Mouse (Mus musculus): ENCODE measurements around the gene Oxsr1.

Gene Oxsr1

GRCm38 (mm10) chr9:119338350-119338749 lies 16.1 kb upstream of the Oxsr1 start:
- no peak for DNase-seq (ENCODE audit: low read depth in 2 of 2, low spot score in 2 of 2)

GRCm38 (mm10) chr9:119337842-119338241 lies 15.6 kb upstream of the Oxsr1 start:
- DNase-seq (ENCODE audit: low read depth in 2 of 2, low spot score in 2 of 2): no peak

DNA sequence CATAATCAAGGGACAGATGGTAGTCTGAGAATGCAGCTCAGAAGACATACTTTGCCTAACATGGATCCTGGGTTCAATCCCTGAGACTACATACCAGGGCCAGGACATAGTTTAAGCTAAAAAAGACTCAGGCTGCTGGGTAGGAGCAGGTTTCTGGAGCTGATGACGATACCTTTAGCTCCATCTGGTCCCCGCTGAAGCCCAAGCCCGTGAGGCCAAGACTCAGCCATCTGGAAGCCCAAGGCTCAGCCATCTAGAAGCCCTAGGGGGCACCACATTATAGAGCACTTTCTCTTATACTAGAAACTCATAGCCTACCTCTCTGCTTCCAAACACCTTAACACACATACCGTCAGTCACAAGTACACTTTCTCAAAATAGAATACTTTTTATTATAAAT lies 13.3 kb upstream of the Oxsr1 start:
- no peak for DNase-seq (ENCODE audit: low read depth in 2 of 2, low spot score in 2 of 2)

GRCm38 (mm10) chr9:119334834-119335233 lies 12.6 kb upstream of the Oxsr1 start:
- no peak for DNase-seq (ENCODE audit: low read depth in 2 of 2, low spot score in 2 of 2)

DNA sequence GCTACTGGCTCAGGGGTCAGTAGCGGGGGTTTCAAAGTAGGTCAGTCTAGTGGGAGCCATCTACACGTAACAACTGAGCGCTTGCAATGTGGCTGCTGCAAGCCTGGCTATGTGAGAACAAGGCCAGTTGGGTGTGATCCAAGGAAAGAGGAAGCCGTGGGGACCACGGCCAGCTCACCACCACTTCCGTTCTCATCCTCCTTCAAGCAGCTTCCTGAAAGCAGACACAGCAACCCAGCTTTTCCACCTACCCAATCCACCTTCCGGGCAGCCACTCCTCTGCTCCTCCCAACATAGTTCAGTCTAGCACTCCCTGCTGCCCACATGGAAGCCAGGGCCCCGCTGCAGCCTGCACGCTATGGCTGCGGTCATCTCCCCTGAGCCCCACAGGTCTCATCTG lies 12.1 kb upstream of the Oxsr1 start:
- no peak for DNase-seq (ENCODE audit: low read depth in 2 of 2, low spot score in 2 of 2)

- DNase-seq (ENCODE audit: low read depth in 2 of 2, low spot score in 2 of 2): no peak
These were observed 8.1 kb upstream of the Oxsr1 start for GRCm38 (mm10) chr9:119330186-119330963.

DNA sequence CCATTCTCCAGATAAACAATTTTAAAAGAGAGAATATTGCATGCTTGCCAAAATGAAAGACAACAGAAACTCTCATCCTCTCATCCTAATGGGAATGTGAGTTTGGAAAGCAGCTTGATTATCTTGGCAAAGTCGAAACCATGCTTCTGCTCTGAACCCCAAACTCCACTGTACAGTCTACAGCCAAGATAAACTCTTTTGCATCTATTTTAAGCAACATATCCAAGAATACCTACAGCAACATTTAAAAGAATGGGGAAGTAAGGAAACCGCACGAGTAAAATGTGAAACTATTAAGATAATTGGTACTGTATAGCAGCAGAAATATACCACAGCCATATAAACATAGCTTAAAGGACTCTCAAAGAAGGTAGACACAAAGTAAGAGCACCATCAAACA lies 6.3 kb upstream of the Oxsr1 start:
- DNase-seq (ENCODE audit: low read depth in 2 of 2, low spot score in 2 of 2): no peak

DNA sequence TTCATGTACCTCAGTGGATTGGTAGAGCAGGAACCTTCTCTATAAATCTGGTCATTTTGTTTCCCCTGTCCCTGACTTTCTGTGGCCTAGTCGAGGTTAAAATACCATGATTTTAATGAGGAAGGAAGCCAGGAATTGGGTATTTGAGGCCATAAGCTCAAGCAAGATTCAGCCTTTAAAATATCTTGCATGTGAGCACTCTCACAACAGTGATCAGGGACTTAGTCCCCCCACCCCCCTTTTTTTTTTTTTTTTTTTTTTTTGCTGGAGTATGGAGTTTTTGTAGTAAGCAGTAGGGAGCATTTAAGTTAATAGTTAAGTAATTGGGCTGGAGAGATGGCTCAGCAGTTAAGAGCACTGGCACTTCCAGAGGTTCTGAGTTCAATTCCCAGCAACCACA lies 1.9 kb upstream of the Oxsr1 start:
- DNase-seq (ENCODE audit: low read depth in 2 of 2, low spot score in 2 of 2): no peak

GRCm38 (mm10) chr9:119323260-119323645 lies 1.0 kb upstream of the Oxsr1 start:
- no peak for DNase-seq (ENCODE audit: low read depth in 2 of 2, low spot score in 2 of 2)

GRCm38 (mm10) chr9:119321392-119322229 lies 616 bp downstream of the Oxsr1 start:
- no peak for DNase-seq (ENCODE audit: low read depth in 2 of 2, low spot score in 2 of 2)

DNA sequence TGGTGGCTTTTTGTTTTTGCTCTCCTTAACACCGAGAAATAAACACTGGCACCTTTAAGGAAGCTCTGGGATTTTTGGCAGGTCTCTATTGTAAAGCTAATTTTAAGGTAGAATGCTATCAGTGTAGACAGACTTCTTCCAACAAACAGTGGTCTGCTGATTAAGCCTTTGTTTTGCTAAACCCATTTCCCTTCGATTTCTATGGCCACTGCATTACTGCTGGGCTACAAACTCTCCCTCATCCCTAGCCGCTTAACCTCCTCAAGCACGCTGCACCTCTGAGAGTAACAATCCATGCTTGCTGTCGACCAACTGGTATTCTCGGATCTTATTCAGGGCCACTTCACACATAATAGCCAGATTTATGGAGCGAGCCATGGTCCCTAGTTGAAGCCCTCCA lies 1.3 kb downstream of the Oxsr1 start:
- no peak for DNase-seq (ENCODE audit: low read depth in 2 of 2, low spot score in 2 of 2)

- DNase-seq (ENCODE audit: low read depth in 2 of 2, low spot score in 2 of 2): no peak
These were observed 1.8 kb downstream of the Oxsr1 start for GRCm38 (mm10) chr9:119320446-119320845.

GRCm38 (mm10) chr9:119318891-119319290 lies 3.3 kb downstream of the Oxsr1 start:
- DNase-seq (ENCODE audit: low read depth in 2 of 2, low spot score in 2 of 2): no peak

DNA sequence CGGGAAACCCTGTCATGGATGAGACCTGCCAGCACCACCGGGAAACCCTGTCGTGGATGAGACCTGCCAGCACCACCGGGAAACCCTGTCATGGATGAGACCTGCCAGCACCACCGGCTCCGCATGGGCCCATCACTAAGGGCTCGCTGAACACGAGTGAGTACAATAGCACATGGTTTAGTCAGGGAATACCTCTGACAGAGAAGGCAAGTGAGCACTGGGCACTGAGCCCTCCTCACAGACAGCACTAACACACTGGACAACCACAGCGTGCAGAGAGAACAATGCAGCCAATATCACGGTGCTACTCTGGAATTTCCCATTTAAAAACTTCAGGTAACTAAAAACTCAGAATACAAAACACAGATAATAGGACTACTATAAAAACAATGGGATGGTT lies 9.1 kb downstream of the Oxsr1 start:
- DNase-seq (ENCODE audit: low read depth in 2 of 2, low spot score in 2 of 2): no peak

DNA sequence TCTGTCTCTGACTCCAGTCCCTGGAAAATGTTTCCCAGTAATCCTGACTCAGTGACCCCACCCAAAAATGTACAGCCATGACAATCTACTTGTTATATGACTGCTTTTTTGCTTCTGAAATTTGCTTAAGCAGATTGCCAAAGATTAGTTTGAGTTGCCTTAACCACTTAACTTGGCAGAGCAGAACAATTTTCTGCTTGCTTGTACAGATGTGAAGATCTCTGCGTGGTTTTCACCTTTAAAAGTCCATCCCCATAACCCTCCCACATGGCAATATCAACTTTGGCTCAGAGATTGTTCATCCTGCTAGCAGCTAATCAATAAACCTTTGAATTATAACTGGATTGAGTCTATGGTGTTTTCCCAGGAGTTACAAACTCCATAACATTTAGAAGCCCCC lies 13.2 kb downstream of the Oxsr1 start:
- no peak for DNase-seq (ENCODE audit: low read depth in 2 of 2, low spot score in 2 of 2)

- DNase-seq (ENCODE audit: low read depth in 2 of 2, low spot score in 2 of 2): no peak
These were observed 16.4 kb downstream of the Oxsr1 start for GRCm38 (mm10) chr9:119305863-119306262.

- DNase-seq (ENCODE audit: low read depth in 2 of 2, low spot score in 2 of 2): no peak
These were observed 23.7 kb downstream of the Oxsr1 start for GRCm38 (mm10) chr9:119298563-119298962.

- no peak for DNase-seq (ENCODE audit: low read depth in 2 of 2, low spot score in 2 of 2)
These were observed 24.5 kb downstream of the Oxsr1 start for GRCm38 (mm10) chr9:119297696-119298095.

- DNase-seq (ENCODE audit: low read depth in 2 of 2, low spot score in 2 of 2): no peak
These were observed 31.4 kb downstream of the Oxsr1 start for GRCm38 (mm10) chr9:119290791-119291190.

GRCm38 (mm10) chr9:119280894-119281682 lies 41.1 kb downstream of the Oxsr1 start:
- DNase-seq (ENCODE audit: low read depth in 2 of 2, low spot score in 2 of 2): no peak

- no peak for DNase-seq (ENCODE audit: low read depth in 2 of 2, low spot score in 2 of 2)
These were observed 44.2 kb downstream of the Oxsr1 start for GRCm38 (mm10) chr9:119278031-119278430.

DNA sequence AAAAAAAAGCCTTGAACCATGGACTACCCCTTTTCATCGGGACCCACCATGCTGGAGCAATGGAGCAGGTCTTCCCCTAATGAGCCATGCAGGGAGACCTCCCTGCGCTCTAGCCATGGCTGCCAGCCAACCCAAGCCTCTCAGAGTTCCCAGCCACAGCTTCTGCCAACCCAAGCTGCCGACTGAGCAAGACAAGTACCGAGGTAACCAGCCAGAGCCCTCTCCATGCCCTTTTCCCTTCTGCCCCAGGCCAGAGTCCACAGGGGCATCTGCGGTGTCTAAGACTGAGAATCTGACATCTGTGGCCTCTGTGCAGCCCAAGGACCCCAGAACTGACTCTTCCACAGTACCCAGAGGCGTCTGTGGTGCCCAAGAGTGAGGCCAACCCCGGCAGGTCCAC lies 45.9 kb downstream of the Oxsr1 start:
- DNase-seq (ENCODE audit: low read depth in 2 of 2, low spot score in 2 of 2): no peak

Measured in CD8-positive naive resting alpha-beta T cell, adult 2 months (primary cell).